Mouse (Mus musculus) MEL (cell line): ENCODE measurements around the gene Defb33.

Source experiments
- CHD2 ChIP-seq: IDR thresholded peaks from 2 replicates; pipeline ENCODE4 v1.6.1; 2011; ENCODE audit warnings: low read length, improper control_type of control experiment
- CTCF ChIP-seq, 3 experiments: IDR thresholded peaks in 2 of 3; conservative IDR thresholded peaks in 1 of 3; 2 replicates each; pipeline ENCODE4 v1.5.1; 2011 to 2012; ENCODE audit warnings: low read length in 3 of 3, low read depth in 2 of 3, mild to moderate bottlenecking in 2 of 3, improper control_type of control experiment in 1 of 3, inconsistent platforms in 1 of 3, mixed read lengths in 1 of 3, moderate library complexity in 1 of 3; ENCODE audit not compliant: control insufficient read depth in 1 of 3, insufficient read depth in 1 of 3, poor library complexity in 1 of 3, severe bottlenecking in 1 of 3
- JUND ChIP-seq: IDR thresholded peaks from 2 replicates; pipeline ENCODE4 v1.6.1; 2011; ENCODE audit warnings: low read depth, mild to moderate bottlenecking, improper control_type of control experiment, low read length
- NELFE ChIP-seq: IDR thresholded peaks from 2 replicates; pipeline ENCODE4 v1.6.1; 2011; ENCODE audit warnings: low read depth, low read length, improper control_type of control experiment

GRCm38 (mm10) chr8:20874608-20875007 is 17.9 kb upstream of the Defb33 start:
- no peak for TF ChIP-seq CTCF (IDR thresholded peaks at IDR 0.05 in 2 of 3, conservative IDR thresholded peaks at IDR 0.05 in 1 of 3; ENCODE audit: control insufficient read depth in 1 of 3, insufficient read depth in 1 of 3, low read depth in 2 of 3, low read length in 3 of 3, poor library complexity in 1 of 3, severe bottlenecking in 1 of 3)
- TF ChIP-seq NELFE: no peak
- TF ChIP-seq CHD2: no peak
- TF ChIP-seq JUND: no peak
